Mouse (Mus musculus) hindbrain, embryonic 15.5 days (tissue): ENCODE data around the gene Syt1. TPM values are rescaled to one million over a fixed set of nuclear protein-coding genes. Genes with fewer than 3 reads are reported as not detected.

Source experiments
- ATAC-seq: fragments of 200-750 bp; cut with Nextera tagmentation; 2 replicates; pipeline ENCODE4 v1.8.0; 2017; ENCODE audit warnings: low read depth, moderate number of reproducible peaks, moderate TSS enrichment; ENCODE audit not compliant: low FRiP score
- H3K27ac ChIP-seq: fragments of 300-500 bp; sonication (generic); replicated peaks from 2 replicates; pipeline ENCODE4 v1.5.1; 2015; ENCODE audit warnings: mild to moderate bottlenecking, inconsistent platforms
- H3K27me3 ChIP-seq: fragments of 300-500 bp; sonication (generic); 2 replicates; pipeline ENCODE4 v1.6.1; 2015; ENCODE audit warnings: control low read depth, inconsistent platforms
- H3K36me3 ChIP-seq: fragments of 300-500 bp; sonication (generic); 2 replicates; pipeline ENCODE4 v1.6.1; 2015; ENCODE audit warnings: control low read depth, inconsistent platforms
- H3K4me1 ChIP-seq: fragments of 300-500 bp; sonication (generic); replicated peaks from 2 replicates; pipeline ENCODE4 v1.6.1; 2015; ENCODE audit warnings: control low read depth, inconsistent platforms
- H3K4me2 ChIP-seq: fragments of 300-500 bp; sonication (generic); 2 replicates; pipeline ENCODE4 v1.6.1; 2015; ENCODE audit warnings: moderate library complexity, mild to moderate bottlenecking, inconsistent platforms
- H3K4me3 ChIP-seq: fragments of 300-500 bp; sonication (generic); 2 replicates; pipeline ENCODE4 v1.5.1; 2015; ENCODE audit warnings: mild to moderate bottlenecking, inconsistent platforms
- H3K9ac ChIP-seq: fragments of 300-500 bp; sonication (generic); 2 replicates; pipeline ENCODE4 v1.6.1; 2015; ENCODE audit warnings: inconsistent platforms
- H3K9me3 ChIP-seq: fragments of 300-500 bp; sonication (generic); 2 replicates; pipeline ENCODE4 v1.6.1; 2016; ENCODE audit warnings: control low read depth, inconsistent platforms
- WGBS: fragments of 180-500 bp; shearing (Covaris S2); methylation state at CpG from one replicate; pipeline ENCODE4 v1.1.7; 2015; 5-methylcytosine and 5-hydroxymethylcytosine counted together
- polyA plus RNA-seq: library from polyadenylated mRNA; unstranded; fragments of >200 nt; fragmentation: Nextera tagmentation; extraction: Ambion mirVana; gene quantifications from 2 replicates; pipeline ENCODE4 v1.2.1, GENCODE M21; 2015

Gene Syt1
- polyA plus RNA-seq, 1 experiment from 2014 or later = 131 TPM

GRCm38 (mm10) chr10:108822273-108822672 lies 188.5 kb downstream of the Syt1 start:
- Histone ChIP-seq H3K4me3 (no peak overlapping the region), H3K4me2 (no peak overlapping the region), H3K4me1 (no peaks in the 10 kb centered on the region), H3K27ac (no peak overlapping the region), H3K9ac (no peak overlapping the region), H3K27me3 (no peaks in the 10 kb centered on the region), H3K36me3 (no peaks in the 10 kb centered on the region), H3K9me3 (no peaks in the 10 kb centered on the region)
- no peak for ATAC-seq
- 70% methylated on average over 6 of the region's 6 CpGs for WGBS

- Histone ChIP-seq H3K27me3 (no peaks in the 10 kb centered on the region), H3K27ac (no peak overlapping the region), H3K4me2 (no peak overlapping the region), H3K4me1 (no peaks in the 10 kb centered on the region), H3K9ac (no peak overlapping the region), H3K4me3 (no peak overlapping the region), H3K9me3 (no peaks in the 10 kb centered on the region), H3K36me3 (no peaks in the 10 kb centered on the region)
- ATAC-seq = no peak
- 61% methylated on average over 6 of the region's 6 CpGs for WGBS
These were observed 195.4 kb downstream of the Syt1 start for GRCm38 (mm10) chr10:108815339-108815738.

GRCm38 (mm10) chr10:108804380-108804779 lies 206.4 kb downstream of the Syt1 start:
- H3K9me3 ChIP-seq = no peaks in the 10 kb centered on the region
- no peak for ATAC-seq
- H3K9ac ChIP-seq = no peak overlapping the region
- no peak overlapping the region for H3K4me2 ChIP-seq
- no peak overlapping the region for H3K27ac ChIP-seq
- no peaks in the 10 kb centered on the region for H3K27me3 ChIP-seq
- WGBS = 62% methylated on average over 1 of the region's 1 CpGs
- H3K4me1 ChIP-seq = no peaks in the 10 kb centered on the region
- H3K36me3 ChIP-seq = no peaks in the 10 kb centered on the region
- H3K4me3 ChIP-seq = no peak overlapping the region

- no peak overlapping the region for H3K4me2 ChIP-seq
- WGBS = 71% methylated on average over 7 of the region's 7 CpGs
- no peak overlapping the region for H3K27ac ChIP-seq
- no peaks in the 10 kb centered on the region for H3K4me1 ChIP-seq
- ATAC-seq = no peak
- H3K27me3 ChIP-seq = no peaks in the 10 kb centered on the region
- no peaks in the 10 kb centered on the region for H3K36me3 ChIP-seq
- no peak overlapping the region for H3K9ac ChIP-seq
- no peaks in the 10 kb centered on the region for H3K9me3 ChIP-seq
- no peak overlapping the region for H3K4me3 ChIP-seq
These were observed 210.0 kb downstream of the Syt1 start for GRCm38 (mm10) chr10:108800776-108801175.

- Histone ChIP-seq H3K9me3 (no peaks in the 10 kb centered on the region), H3K4me1 (no peaks in the 10 kb centered on the region), H3K27me3 (no peaks in the 10 kb centered on the region), H3K4me2 (no peak overlapping the region), H3K4me3 (no peak overlapping the region), H3K27ac (no peak overlapping the region), H3K9ac (no peak overlapping the region), H3K36me3 (no peaks in the 10 kb centered on the region)
- WGBS = 63% methylated on average over 4 of the region's 4 CpGs
- ATAC-seq = no peak
These were observed 212.0 kb downstream of the Syt1 start for GRCm38 (mm10) chr10:108798826-108799225.

- no peaks in the 10 kb centered on the region for H3K9me3 ChIP-seq
- peaks cover 4% of the 10 kb centered on the region; the same call in 1 of the 2 replicates for H3K4me1 ChIP-seq
- H3K4me3 ChIP-seq = no peak overlapping the region
- H3K9ac ChIP-seq = no peak overlapping the region
- peak; percentile 61; the same call in 1 of the 2 replicates for ATAC-seq
- no peaks in the 10 kb centered on the region for H3K27me3 ChIP-seq
- H3K27ac ChIP-seq = 0 out of 2 replicates have a peak overlapping the region, but pooled peaks have one; percentile 14
- 65% methylated on average over 5 of the region's 5 CpGs for WGBS
- no peak overlapping the region for H3K4me2 ChIP-seq
- H3K36me3 ChIP-seq = no peaks in the 10 kb centered on the region
These were observed 228.0 kb downstream of the Syt1 start for GRCm38 (mm10) chr10:108782817-108783216.

- no peak for ATAC-seq
- WGBS = 67% methylated on average over 3 of the region's 3 CpGs
- no peak overlapping the region for H3K4me2 ChIP-seq
These were observed 230.2 kb downstream of the Syt1 start for GRCm38 (mm10) chr10:108780614-108781013.

GRCm38 (mm10) chr10:108776735-108777134 lies 234.0 kb downstream of the Syt1 start:
- 19% methylated on average over 8 of the region's 8 CpGs for WGBS
- Histone ChIP-seq H3K9me3 (no peaks in the 10 kb centered on the region), H3K27me3 (no peaks in the 10 kb centered on the region), H3K4me1 (peaks cover 7% of the 10 kb centered on the region), H3K9ac (no peak overlapping the region), H3K4me3 (no peak overlapping the region), H3K27ac (0 out of 2 replicates have a peak overlapping the region, but pooled peaks have one; percentile 4), H3K4me2 (no peak overlapping the region), H3K36me3 (no peaks in the 10 kb centered on the region)
- no peak for ATAC-seq

More at GRCm38 (mm10) chr10:108780614-108781013, 230.2 kb downstream of the Syt1 start:
- H3K9ac ChIP-seq = no peak overlapping the region
- no peak overlapping the region; the same call in 1 of the 2 replicates for H3K27ac ChIP-seq
- no peaks in the 10 kb centered on the region for H3K27me3 ChIP-seq
- no peaks in the 10 kb centered on the region for H3K36me3 ChIP-seq
- H3K4me1 ChIP-seq = peaks cover 11% of the 10 kb centered on the region
- no peak overlapping the region for H3K4me3 ChIP-seq
- H3K9me3 ChIP-seq = no peaks in the 10 kb centered on the region

GRCm38 (mm10) chr10:108771081-108771480 lies 239.7 kb downstream of the Syt1 start:
- 83% methylated on average over 6 of the region's 6 CpGs for WGBS
- no peak for ATAC-seq

GRCm38 (mm10) chr10:108765564-108765963 lies 245.2 kb downstream of the Syt1 start:
- H3K9ac ChIP-seq = no peak overlapping the region
- H3K9me3 ChIP-seq = no peaks in the 10 kb centered on the region
- no peak overlapping the region for H3K27ac ChIP-seq
- 0 out of 2 replicates have a peak, but pooled peaks have one; percentile 51 for ATAC-seq
- no peaks in the 10 kb centered on the region for H3K27me3 ChIP-seq
- no peak overlapping the region for H3K4me2 ChIP-seq
- no peak overlapping the region for H3K4me3 ChIP-seq
- no peaks in the 10 kb centered on the region for H3K36me3 ChIP-seq
- peaks cover 10% of the 10 kb centered on the region for H3K4me1 ChIP-seq

More at GRCm38 (mm10) chr10:108771081-108771480, 239.7 kb downstream of the Syt1 start:
- no peak overlapping the region for H3K4me2 ChIP-seq
- no peak overlapping the region for H3K4me3 ChIP-seq
- no peak overlapping the region for H3K9ac ChIP-seq
- H3K27ac ChIP-seq = no peak overlapping the region
- H3K4me1 ChIP-seq = no peaks in the 10 kb centered on the region; the same call in 1 of the 2 replicates
- H3K27me3 ChIP-seq = no peaks in the 10 kb centered on the region
- H3K36me3 ChIP-seq = no peaks in the 10 kb centered on the region
- H3K9me3 ChIP-seq = no peaks in the 10 kb centered on the region

GRCm38 (mm10) chr10:108763722-108764121 lies 247.1 kb downstream of the Syt1 start:
- peak; percentile 57 for ATAC-seq
- H3K27me3 ChIP-seq = no peaks in the 10 kb centered on the region

GRCm38 (mm10) chr10:108753304-108753703 lies 257.5 kb downstream of the Syt1 start:
- WGBS = 76% methylated on average over 2 of the region's 2 CpGs
- Histone ChIP-seq H3K36me3 (no peaks in the 10 kb centered on the region), H3K9me3 (no peaks in the 10 kb centered on the region), H3K4me1 (no peaks in the 10 kb centered on the region), H3K27ac (no peak overlapping the region), H3K4me3 (no peak overlapping the region), H3K27me3 (no peaks in the 10 kb centered on the region), H3K4me2 (no peak overlapping the region), H3K9ac (no peak overlapping the region)
- no peak for ATAC-seq

More at GRCm38 (mm10) chr10:108763722-108764121, 247.1 kb downstream of the Syt1 start:
- H3K4me3 ChIP-seq = no peak overlapping the region
- H3K9ac ChIP-seq = no peak overlapping the region
- peaks cover 10% of the 10 kb centered on the region for H3K4me1 ChIP-seq
- no peaks in the 10 kb centered on the region for H3K9me3 ChIP-seq
- H3K27ac ChIP-seq = peak overlapping the region; percentile 49
- 64% methylated on average over 6 of the region's 6 CpGs for WGBS
- H3K36me3 ChIP-seq = no peaks in the 10 kb centered on the region
- H3K4me2 ChIP-seq = no peak overlapping the region

- Histone ChIP-seq H3K36me3 (no peaks in the 10 kb centered on the region), H3K9ac (no peak overlapping the region), H3K27ac (no peak overlapping the region), H3K4me3 (no peak overlapping the region), H3K4me2 (no peak overlapping the region), H3K9me3 (no peaks in the 10 kb centered on the region), H3K27me3 (no peaks in the 10 kb centered on the region), H3K4me1 (no peaks in the 10 kb centered on the region)
- WGBS = 91% methylated on average over 2 of the region's 2 CpGs
- no peak for ATAC-seq
These were observed 267.0 kb downstream of the Syt1 start for GRCm38 (mm10) chr10:108743759-108744158.
